Mouse (Mus musculus) heart, adult 2 months (tissue): ENCODE data around the gene Wdfy3.

Source experiments
- CTCF ChIP-seq: fragments of 200-600 bp; IDR thresholded peaks from 2 replicates; pipeline ENCODE4 v1.8.1; 2022; ENCODE audit warnings: antibody characterized with exemption, mild to moderate bottlenecking, moderate library complexity
- EP300 ChIP-seq: fragments of 200-500 bp; IDR thresholded peaks from 2 replicates; pipeline ENCODE4 v1.6.1; 2011; ENCODE audit warnings: low read depth, low read length, control low read depth; ENCODE audit not compliant: insufficient read depth
- POLR2A ChIP-seq: fragments of 200-500 bp; IDR thresholded peaks from 2 replicates; pipeline ENCODE4 v1.6.1; 2011; ENCODE audit warnings: mild to moderate bottlenecking, low read depth, low read length, control low read depth; ENCODE audit not compliant: insufficient read depth

- no peak for TF ChIP-seq CTCF
- TF ChIP-seq POLR2A, result no peak
- no peak for TF ChIP-seq EP300
These were observed 42.3 kb upstream of the Wdfy3 start for GRCm38 (mm10) chr5:102112034-102112433.
